Mouse (Mus musculus): ENCODE measurements at regions not wholly inside any gene's neighbourhood (a gene's known extent, or its start where the extent isn't known, plus 50 kb on each side); places are given as distances from the start of the nearest gene placed in this dataset.

- no peak for DNase-seq (ENCODE audit: low spot score)
Measured at GRCm38 (mm10) chr2:137575750-137576149, 459.3 kb upstream of the Jag1 start.

GRCm38 (mm10) chr2:137574845-137575449, 458.5 kb upstream of the Jag1 start:
- DNase-seq (ENCODE audit: low spot score): no peak

- no peak for DNase-seq (ENCODE audit: low spot score)
Measured at GRCm38 (mm10) chr2:137571146-137571545, 454.7 kb upstream of the Jag1 start.

- DNase-seq (ENCODE audit: low spot score): no peak
Measured at GRCm38 (mm10) chr2:137566619-137567018, 450.2 kb upstream of the Jag1 start.

- DNase-seq (ENCODE audit: low spot score): no peak
Measured at GRCm38 (mm10) chr2:137564064-137564624, 447.7 kb upstream of the Jag1 start.

- peak; percentile 7 for DNase-seq (ENCODE audit: low spot score)
Measured at GRCm38 (mm10) chr2:137560366-137560765, 443.9 kb upstream of the Jag1 start.

- no peak for DNase-seq (ENCODE audit: low spot score)
Measured at GRCm38 (mm10) chr2:137553871-137554270, 437.4 kb upstream of the Jag1 start.

- no peak for DNase-seq (ENCODE audit: low spot score)
Measured at GRCm38 (mm10) chr2:137536581-137536980, 420.1 kb upstream of the Jag1 start.

- no peak for DNase-seq (ENCODE audit: low spot score)
Measured at GRCm38 (mm10) chr2:137516271-137516670, 399.8 kb upstream of the Jag1 start.

- DNase-seq (ENCODE audit: low spot score): no peak
Measured at GRCm38 (mm10) chr2:137515043-137515442, 398.6 kb upstream of the Jag1 start.

- no peak for DNase-seq (ENCODE audit: low spot score)
Measured at GRCm38 (mm10) chr2:137513895-137514506, 397.6 kb upstream of the Jag1 start.

GRCm38 (mm10) chr2:137510671-137511235, 394.3 kb upstream of the Jag1 start:
- no peak for DNase-seq (ENCODE audit: low spot score)

GRCm38 (mm10) chr2:137501236-137501635, 384.8 kb upstream of the Jag1 start:
- DNase-seq (ENCODE audit: low spot score): no peak

- no peak for DNase-seq (ENCODE audit: low spot score)
Measured at GRCm38 (mm10) chr2:137497616-137498015, 381.2 kb upstream of the Jag1 start.

GRCm38 (mm10) chr2:137493600-137493999, 377.2 kb upstream of the Jag1 start:
- DNase-seq (ENCODE audit: low spot score): no peak

GRCm38 (mm10) chr2:137489181-137489682, 372.8 kb upstream of the Jag1 start:
- no peak for DNase-seq (ENCODE audit: low spot score)

GRCm38 (mm10) chr2:137468769-137469168, 352.3 kb upstream of the Jag1 start:
- no peak for DNase-seq (ENCODE audit: low spot score)

- no peak for DNase-seq (ENCODE audit: low spot score)
Measured at GRCm38 (mm10) chr2:137457061-137457753, 340.8 kb upstream of the Jag1 start.

- no peak for DNase-seq (ENCODE audit: low spot score)
Measured at GRCm38 (mm10) chr2:137456436-137456835, 340.0 kb upstream of the Jag1 start.

GRCm38 (mm10) chr2:137446919-137447318, 330.5 kb upstream of the Jag1 start:
- DNase-seq (ENCODE audit: low spot score): no peak

- no peak for DNase-seq (ENCODE audit: low spot score)
Measured at GRCm38 (mm10) chr2:137437741-137438140, 321.3 kb upstream of the Jag1 start.

GRCm38 (mm10) chr2:137436161-137436560, 319.7 kb upstream of the Jag1 start:
- no peak for DNase-seq (ENCODE audit: low spot score)

- no peak for DNase-seq (ENCODE audit: low spot score)
Measured at GRCm38 (mm10) chr2:137422656-137423055, 306.2 kb upstream of the Jag1 start.
